Mouse (Mus musculus) lung, postnatal 0 days (tissue): ENCODE data around the gene Prrg2.

Experiments used
- CTCF ChIP-seq: IDR thresholded peaks from 2 replicates; pipeline ENCODE4 v1.5.1; 2016; ENCODE audit warnings: antibody characterized with exemption, mild to moderate bottlenecking
- EP300 ChIP-seq: IDR thresholded peaks from 2 replicates; pipeline ENCODE4 v1.6.1; 2016; ENCODE audit warnings: antibody characterized with exemption, mild to moderate bottlenecking, control low read depth

DNA sequence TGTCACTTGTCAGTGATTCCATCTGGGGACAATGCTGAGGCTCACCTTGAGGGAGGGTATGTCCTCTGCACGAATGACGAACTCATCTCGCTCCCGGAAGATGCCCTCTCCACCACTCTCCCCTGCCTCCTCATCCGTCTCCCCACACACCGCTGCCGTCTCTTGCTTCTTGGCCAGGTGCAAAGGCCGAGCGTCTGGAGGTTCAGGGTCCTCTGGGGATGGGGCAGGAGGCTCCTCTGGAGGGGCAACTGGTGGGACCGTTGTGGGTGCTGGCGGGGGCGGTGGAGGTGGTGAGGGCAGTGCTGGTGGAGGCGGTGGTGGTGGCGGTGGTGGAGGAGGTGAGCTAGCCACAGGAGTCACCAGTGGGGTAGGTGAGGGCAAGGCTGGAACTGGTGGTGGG, 19.2 kb downstream of the Prrg2 start:
- TF ChIP-seq CTCF (no peak), EP300 (no peak)
